Mouse (Mus musculus) c-Kit-positive CD71-positive TER-119-negative erythroid progenitor cells, embryonic 14.5 days (primary cell): ENCODE data around the gene Capza2.
"Not testable (repeated sequence)": the region's sequence is repeated elsewhere in the genome, so short reads cannot be mapped to it uniquely, and the experiment has no call there.

Experiments used
- DNase-seq: peaks from one replicate; pipeline ENCODE4 v3.0.0-alpha.2; 2013; ENCODE audit warnings: low read depth

Capza2 gene

DNA sequence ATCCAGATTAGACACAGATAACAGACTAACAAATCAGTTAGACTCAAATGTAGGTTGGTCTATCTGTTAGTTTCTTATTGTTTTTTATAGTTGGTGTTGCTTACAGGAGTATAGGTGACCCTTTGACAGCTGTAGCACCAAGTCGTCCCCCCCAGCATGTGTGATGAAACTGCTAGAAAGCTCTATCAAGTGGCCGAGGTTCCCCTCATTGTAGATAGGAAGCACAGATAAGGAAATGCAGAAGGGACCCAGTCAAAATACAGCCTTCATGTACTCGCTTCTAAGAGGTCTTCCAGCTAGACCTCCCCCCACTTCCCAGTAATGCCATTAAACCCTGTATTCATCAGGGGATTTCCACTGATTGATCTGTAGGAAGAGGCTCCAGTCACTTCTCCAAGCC lies 6.7 kb downstream of the Capza2 start:
- DNase-seq = no peak

DNA sequence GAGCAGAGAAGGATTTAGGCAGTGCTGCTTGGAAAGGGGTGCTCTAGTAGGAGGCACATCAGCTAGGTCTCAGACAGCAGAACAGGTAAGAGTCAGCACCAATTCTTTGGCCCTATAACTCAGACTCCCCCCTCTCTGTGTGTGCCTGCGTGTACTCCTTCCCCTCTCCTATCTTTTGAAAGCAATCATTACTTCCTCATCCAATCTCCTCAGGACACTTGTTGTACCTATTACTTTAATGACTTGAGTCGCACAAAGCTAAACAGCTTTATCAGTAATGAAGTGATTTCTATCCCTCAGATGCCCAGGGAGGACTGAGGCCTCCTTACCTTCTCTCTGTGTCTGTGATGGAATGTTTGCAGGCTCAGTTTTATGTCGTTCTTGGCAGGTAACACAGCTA lies 10.1 kb downstream of the Capza2 start:
- DNase-seq = no peak

GRCm38 (mm10) chr6:17652132-17652531 lies 16.1 kb downstream of the Capza2 start:
- DNase-seq = no peak

- no peak for DNase-seq
Observed at GRCm38 (mm10) chr6:17655080-17655479, 19.0 kb downstream of the Capza2 start.

- DNase-seq = no peak
Observed at GRCm38 (mm10) chr6:17657308-17657707, 21.3 kb downstream of the Capza2 start.

DNA sequence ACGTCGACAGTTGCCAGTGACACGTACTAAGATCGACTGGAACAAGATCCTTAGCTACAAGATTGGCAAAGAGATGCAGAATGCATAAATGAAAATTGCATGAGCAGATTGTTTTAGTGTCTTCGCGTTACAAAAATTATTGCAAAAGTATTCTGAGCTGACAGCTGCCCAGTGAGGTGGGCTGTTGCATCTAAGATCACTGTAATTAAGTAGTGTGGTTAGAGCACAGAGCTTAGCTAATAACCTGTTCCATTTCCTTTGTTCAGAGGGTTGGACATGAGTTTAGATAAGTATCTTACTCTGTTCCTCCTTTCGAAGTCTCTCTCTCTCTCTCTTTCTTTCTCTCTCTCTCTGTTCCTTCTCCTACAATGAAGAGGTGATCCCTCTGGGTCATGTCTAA lies 29.3 kb downstream of the Capza2 start:
- no peak for DNase-seq

GRCm38 (mm10) chr6:17666024-17666423 lies 30.0 kb downstream of the Capza2 start:
- DNase-seq = no peak

DNA sequence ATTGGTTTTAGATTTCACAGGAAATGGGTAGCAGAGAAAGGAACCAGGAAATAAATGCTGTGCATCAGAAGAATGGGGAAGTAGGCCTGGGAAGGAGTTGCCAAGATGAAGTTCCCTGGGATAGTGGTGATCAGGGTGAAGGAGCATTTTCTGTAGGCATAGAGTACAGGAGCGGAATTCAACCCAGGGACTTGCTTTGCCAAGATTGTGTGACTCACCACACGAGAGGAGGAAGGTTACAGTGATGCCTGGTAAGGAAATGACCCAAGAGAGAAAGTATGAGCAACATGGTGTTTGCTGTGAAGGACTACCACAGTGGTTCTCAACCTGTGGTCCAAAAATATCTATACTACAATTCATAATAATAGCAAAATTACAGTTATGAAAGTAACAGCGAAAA lies 31.8 kb downstream of the Capza2 start:
- DNase-seq = no peak

- no peak for DNase-seq
Observed at GRCm38 (mm10) chr6:17668334-17668733, 32.3 kb downstream of the Capza2 start.

DNA sequence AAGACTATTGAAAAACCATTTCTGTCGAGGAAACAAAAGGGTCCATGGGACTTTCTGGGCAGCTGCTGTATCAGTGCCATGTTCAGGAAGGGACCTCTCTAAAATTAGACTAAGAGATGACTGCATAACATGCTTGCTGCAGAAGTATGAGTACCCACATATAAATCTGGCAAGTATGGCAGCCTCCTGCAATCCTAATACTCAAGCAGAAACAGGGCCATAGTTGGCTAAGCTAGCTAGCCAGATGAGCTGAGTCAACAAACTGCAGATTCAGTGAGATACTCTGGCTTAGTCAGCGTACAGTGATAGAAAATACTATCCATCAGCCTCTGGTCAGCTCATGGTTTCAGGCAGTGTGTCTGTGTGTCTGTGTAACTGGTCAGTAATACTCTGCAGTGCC lies 33.8 kb downstream of the Capza2 start:
- no peak for DNase-seq

DNA sequence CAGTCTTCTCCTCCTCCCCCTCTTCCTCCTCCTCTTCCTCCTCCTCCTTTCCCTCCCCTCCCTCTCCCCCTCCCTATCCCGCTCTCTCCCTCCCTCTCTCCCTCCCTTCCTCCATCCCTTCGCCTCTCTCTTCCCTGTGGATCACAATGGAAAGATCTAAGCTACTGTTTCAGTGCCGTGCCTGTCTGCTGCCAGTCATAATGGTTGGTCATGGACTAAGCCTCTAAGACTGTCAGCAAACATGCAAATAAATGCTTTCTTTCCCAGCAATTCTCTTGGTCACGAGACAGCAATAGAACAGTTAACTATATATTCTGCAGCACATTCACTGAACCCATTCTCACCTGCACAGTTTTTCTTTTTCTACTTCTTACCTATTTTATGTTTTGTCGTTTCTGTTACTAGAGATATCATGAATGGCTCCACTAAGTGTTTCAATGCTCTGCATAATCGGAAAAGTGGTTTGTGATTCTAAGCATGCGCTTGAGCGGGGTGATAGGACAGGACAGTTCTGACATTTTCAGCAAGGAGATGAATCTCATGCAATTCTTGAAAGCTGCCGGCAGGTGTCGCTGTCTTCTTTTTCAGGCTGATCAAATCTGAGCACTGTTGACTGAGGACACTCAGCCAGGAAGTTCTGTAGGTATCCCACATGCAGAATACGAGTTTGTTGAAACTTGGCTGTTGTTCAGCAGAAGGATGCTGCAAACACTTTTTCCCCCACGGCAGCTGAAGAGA lies 39.2 kb downstream of the Capza2 start:
- peak; percentile 72 for DNase-seq

DNA sequence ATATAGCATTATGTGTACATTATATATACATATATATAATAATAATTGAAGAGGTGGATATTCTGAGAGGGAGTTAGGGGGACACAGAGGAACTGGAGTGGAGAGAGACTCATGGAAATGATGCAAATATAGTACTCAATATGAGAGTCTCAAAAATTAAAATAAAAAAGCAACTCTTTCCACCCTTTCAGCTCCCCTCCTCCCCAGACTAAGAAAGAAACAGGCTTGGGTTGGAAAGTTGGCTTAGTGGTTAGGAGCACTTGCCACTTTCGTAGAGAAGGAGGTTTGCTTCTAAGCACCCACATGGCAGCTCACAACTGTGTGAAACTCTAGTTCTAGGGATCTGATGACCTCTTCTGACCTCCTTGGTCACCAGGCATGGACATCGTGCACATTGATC lies 41.0 kb downstream of the Capza2 start:
- no peak for DNase-seq

GRCm38 (mm10) chr6:17680266-17680925 lies 44.4 kb downstream of the Capza2 start:
- DNase-seq = peak; percentile 55

DNA sequence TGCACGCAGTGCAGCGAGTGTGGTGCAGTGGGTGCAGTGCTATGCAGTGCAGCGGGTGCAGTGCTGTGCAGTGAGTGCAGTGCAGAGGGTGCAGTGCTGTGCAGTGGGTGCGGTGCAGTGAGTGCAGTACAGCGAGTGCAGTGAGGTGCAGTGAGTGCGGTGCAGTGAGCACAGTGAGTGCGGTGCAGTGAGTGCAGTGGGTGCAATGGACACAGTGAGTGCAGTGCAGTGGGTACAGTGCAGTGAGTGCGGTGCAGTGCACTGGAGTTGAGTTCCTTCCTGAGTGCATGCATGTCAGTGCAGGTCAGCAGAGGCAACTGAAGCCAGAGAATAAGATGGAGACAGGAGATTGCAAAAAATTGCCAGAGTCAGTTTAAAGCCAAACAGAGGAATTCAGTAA lies 45.8 kb downstream of the Capza2 start:
- no peak for DNase-seq

DNA sequence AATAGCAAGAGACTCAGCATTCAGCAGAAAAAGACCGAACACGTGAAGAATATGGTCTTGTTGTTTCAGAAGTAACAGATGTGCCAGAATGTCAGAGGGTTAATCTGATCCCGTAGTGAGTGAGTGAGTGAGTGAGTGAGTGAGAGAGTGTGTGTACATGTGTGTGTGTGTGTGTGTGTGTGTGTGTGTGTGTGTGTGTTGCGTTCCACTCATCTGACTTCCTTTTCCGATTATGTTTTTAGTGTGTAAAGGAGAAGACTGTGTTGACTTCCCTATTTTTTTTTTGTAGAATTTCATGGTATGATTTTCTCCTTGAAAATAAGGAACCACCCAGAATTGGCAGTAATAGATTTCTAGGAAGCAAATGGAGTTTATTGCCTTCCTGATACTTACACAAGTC lies 52.6 kb downstream of the Capza2 start:
- no peak for DNase-seq

DNA sequence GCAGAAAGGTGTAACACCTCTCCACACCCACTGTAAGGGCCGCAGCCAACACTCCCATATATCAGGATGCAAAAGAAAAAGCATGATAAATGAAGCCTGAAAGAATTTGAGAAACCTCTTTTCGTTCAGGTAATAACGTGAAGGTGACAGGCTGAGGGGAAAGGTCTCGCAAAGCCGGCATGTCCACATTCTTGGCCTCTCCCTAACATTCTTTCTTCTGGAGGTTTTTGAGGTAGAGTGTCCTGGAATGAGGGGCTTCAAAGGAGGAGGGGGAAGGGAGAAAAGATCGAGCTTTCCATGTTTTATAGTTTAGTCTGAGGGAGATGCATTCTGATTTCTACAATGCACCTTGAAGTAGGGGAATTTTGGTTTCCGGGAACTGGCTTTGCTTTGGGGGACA lies 56.6 kb downstream of the Capza2 start, which contains the start of gene St7:
Gene St7, plus strand, starts transcription at position 287 of the 400 bp plus-strand sequence.
- no peak for DNase-seq

- DNase-seq = peak; percentile 54
Observed at GRCm38 (mm10) chr6:17693726-17694549, 57.9 kb downstream of the Capza2 start.

DNA sequence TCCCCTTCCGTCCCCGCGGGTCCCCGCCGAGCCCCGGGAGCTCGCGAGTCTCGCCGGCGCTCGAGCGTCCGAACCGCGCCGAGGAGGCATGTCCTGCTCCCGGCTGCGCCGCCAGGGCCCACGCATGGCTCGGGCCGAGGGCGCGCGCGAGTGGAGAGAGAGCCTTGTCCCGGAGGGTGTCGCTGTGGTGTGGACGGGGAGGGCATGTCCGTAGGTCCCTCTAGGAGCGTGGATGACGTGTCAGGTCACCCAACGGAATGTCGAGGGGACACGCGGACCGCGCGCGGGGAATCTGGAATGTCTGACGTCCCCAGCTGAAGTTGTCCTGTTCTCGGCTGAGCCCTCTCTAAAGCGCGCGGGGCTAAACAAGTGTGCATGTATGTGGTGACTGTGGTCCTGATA lies 58.5 kb downstream of the Capza2 start:
- peak; percentile 49 for DNase-seq

DNA sequence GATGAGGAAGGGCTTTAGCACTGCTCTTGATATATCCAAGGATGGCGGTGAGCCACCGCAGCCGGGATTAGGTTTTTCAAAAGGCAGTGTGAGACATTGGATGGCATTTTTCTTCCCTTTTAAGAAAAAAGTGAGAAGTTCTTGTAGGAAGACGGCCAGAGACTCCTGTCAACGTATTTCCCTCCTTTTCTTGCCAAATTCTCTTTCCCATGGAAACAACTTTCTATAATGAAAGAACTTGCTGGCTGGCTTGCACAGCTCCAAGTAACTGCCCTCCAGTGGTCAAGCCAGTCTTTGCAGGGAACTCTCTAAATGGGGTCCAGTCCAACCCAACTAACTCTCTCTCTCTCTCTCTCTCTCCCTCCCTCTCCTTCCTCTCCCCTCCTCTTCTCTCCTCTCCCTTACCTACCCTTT lies 60.3 kb downstream of the Capza2 start:
- DNase-seq = no peak

DNA sequence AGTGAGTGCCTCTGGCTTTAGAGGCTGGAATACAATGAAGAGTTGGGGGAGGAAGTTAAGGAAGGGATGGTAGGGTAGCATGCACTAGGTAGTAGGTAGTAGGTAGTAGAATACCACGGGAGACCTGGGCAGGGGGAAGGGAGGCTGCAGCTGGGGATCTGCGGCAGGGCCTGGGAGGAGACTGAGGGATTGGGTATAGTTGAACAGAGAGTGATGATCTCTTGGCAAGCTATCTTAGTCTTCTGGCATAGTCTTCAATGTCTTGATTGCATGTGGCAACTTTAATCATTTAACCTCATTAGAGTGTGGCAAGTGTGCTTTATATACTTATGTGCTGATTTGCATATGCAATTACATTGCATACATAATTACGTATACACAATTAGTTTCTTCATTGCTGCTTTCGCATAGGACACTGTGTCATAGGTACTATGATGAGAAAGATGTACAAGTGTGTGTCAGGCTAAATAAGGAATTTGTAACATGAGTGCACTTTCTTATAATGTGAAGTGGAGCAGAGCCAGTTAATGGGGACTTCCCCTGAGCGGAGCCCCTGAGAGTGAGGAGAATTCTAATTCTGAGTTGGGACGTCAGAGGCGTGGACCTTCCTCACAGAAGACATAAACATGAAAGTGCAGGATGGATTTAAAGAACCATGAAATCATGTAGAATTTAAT lies 65.0 kb downstream of the Capza2 start:
- DNase-seq = no peak

- not testable (repeated sequence) for DNase-seq
Observed at GRCm38 (mm10) chr6:17704038-17704437, 68.0 kb downstream of the Capza2 start.

DNA sequence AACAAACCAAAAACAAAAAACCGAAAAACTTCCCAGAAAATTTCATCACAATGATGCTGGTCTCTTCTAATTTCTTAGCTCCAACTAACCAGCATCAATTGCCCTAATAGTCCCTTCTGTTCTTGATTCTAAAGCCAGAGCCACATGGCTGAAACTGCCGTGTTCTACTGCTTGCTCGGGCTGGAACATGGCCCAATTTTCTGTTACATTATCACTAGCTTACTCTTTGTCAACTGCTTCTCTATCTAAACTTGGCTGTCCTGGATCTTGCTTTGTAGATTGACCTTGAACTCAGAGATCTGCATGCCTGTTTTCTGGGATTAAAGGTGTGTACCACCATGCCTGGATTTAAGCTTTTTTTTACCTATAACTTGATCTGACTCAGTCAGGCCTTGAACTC lies 69.9 kb downstream of the Capza2 start:
- DNase-seq = no peak
